Mouse (Mus musculus): ENCODE results near the gene Apobr.

The Apobr gene

DNA sequence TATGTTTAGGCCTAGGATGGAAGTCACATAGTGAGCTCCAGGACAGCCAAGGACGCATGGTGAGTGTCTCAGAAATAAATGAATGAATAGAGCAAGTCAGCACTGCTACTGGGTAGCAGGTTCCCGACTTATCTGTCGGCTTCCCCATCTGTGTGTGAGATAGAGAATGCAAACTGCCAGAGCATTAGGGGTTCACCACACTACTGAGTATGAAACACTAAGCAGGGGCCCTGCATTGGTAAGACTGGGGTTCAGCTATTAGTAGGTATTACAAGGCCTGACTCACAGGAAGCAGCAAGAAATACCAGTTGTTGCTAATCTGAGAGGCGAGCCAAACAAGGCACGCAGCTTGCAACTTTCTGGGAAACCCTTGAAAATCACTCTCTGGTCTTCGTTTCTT, 14.2 kb downstream of the Apobr start:
- no peak for DNase-seq (ENCODE audit: low spot score in 2 of 2)

DNA sequence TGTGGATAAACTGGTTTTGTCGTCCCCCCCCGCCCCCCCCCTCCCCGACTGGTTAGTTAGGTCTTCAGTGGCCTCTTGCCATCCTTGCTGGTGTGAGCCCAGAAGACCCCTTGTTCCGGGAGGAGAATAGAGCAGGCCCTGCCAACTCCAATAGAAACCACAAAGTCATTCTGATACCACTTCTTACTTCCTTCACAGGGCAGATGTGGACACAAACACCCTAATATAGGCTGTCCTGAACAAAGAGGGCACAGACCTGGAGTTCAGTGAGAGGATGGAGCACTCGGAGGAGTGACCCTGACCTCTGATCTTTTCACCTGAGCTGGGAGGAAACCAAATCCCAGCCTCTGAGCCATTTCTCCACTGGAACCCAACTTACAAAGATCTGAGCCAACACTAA, 17.2 kb downstream of the Apobr start:
- DNase-seq (ENCODE audit: low spot score in 2 of 2) = no peak

DNA sequence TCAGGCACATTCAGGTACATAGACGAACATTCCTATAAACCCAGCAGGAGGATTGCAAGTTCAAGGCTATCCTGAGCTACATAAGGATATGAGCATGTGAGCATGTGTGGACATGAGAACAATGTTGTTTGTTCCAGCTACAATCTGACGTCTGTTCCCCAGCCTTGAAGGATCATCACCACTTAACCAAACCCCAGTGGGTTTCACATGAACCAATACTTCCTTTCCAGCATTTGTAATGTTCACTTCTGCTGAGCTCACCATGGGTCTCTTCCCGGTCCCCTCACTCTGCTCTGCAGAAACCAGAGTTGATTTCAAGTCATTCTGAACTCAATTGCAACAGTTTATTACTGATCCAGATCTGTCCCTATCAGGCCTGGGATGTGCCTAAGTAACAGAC, 17.9 kb downstream of the Apobr start:
- no peak for DNase-seq (ENCODE audit: low spot score in 2 of 2)

DNA sequence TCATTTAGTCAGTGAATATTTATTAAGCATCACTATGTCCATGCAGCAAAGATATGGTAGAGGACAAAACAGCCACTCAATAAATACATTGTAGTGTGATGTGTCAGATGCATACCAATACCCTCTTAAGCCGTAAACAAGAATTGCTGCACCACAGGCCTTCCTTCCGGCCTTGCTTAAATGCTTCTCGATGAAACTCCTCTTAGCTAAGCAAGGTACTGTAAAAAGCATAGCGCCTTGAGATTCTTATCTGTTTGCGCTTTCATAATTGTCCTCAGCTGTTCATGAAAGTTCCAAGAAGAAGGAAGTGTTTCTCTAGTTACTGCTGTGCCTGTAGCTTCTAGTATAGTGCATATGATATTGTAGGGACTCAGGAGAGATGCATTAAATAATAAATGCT, 21.9 kb downstream of the Apobr start:
- DNase-seq (ENCODE audit: low spot score in 2 of 2) = no peak

- DNase-seq (ENCODE audit: low spot score in 2 of 2) = no peak
Measured at GRCm38 (mm10) chr7:126607064-126607463, 22.3 kb downstream of the Apobr start.

DNA sequence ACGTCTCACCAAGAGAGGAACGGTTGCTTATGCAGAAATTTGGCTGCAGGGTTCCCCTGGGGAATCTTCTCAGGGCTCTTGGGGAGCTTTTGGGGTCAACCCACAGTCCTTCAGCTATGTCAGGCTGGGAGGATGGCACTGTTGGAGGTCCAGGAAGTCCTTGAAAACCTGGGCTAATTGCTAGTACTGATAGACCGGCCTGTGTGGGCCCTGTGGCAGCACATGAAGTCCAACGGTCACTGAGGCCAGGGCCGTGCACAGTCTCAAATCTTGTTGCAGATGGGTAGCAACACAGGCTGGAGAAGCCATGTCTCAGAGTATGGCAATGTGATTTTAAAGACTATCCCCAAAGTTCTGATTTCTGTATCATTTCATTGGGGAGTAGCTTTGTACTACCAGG, 23.1 kb downstream of the Apobr start:
- DNase-seq (ENCODE audit: low spot score in 2 of 2) = no peak

- DNase-seq (ENCODE audit: low spot score in 2 of 2) = no peak
Measured at GRCm38 (mm10) chr7:126612736-126613135, 28.0 kb downstream of the Apobr start.

GRCm38 (mm10) chr7:126616707-126617106, 32.0 kb downstream of the Apobr start:
- no peak for DNase-seq (ENCODE audit: low spot score in 2 of 2)

DNA sequence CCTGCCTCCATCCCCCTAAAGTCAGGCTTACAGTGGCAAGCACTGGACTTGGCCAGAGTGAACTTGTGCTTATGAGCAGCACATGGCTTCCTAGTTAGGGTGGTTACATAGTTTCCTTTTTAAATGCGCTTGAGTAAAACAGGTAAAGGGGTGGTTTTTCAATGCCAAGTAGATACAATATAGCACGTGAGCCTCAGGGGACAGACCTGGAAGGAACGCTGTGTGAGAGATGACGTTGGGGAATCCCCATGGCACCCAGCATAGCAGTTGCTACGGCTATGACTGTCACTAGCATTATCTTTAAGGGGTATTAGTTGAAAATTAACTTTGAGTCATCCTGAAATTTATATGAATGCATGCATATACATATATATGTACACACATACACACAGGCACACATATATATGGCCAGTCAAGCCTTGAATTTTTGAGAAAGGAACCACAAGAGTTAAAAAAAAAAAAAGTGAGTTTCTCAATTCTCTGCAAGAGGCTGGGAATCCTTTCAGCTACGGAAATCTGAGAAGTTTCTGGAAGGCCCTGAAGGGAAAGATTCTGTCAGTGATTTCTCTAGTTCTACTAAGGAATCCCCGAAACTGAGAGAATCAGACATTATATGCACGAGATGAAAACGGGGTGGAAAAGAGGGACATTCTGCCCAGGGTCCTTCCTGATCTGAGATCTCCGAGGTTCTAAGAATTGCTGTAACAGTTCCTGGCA, 35.0 kb downstream of the Apobr start:
- no peak for DNase-seq (ENCODE audit: low spot score in 2 of 2)

DNA sequence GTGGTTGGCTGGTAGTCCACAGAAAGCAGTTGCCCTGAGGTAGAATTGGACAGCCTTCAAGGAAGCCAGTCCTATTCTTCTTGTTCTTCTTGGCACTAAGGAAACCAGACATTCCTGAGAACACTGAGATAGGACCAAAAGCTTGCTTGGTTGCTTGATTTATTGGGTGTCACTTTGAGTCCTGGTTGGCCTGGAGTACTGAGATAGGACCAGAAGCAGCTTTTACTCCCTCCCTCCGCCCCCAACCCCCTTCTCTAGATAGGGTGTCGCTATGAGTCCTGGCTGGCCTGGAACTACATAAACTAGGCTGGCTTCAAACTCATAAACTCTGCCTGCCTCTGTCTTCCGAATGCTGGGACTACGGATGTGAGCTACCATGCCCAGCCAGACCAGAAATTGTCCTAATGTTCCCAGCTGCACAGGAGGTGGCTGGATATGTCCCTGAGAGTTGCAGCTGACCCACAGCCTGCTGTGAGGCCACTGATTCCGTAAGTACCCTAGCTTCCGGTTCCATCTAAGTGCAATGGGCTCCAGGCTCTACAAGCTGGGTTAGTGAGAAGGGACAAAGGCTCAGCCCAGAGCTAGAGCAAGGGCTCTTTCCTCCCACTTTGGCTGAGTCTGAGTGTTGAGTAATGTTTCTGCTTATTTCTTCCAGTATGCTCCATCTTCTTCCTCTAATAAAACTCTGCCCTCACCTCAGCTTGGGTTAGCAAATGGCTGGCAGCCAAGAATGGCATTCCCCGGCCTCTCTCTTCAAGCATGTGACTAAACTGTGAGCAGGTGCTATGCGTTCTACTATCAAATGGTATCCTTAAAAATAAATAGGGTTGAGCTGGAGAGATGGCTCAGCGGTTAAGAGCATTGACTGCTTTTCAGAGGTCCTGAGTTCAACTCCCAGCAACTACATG, 37.0 kb downstream of the Apobr start:
- DNase-seq (ENCODE audit: low spot score in 2 of 2) = no peak

- no peak for DNase-seq (ENCODE audit: low spot score in 2 of 2)
Measured at GRCm38 (mm10) chr7:126623381-126623780, 38.6 kb downstream of the Apobr start.

GRCm38 (mm10) chr7:126624774-126625173, 40.0 kb downstream of the Apobr start:
- no peak for DNase-seq (ENCODE audit: low spot score in 2 of 2)

DNA sequence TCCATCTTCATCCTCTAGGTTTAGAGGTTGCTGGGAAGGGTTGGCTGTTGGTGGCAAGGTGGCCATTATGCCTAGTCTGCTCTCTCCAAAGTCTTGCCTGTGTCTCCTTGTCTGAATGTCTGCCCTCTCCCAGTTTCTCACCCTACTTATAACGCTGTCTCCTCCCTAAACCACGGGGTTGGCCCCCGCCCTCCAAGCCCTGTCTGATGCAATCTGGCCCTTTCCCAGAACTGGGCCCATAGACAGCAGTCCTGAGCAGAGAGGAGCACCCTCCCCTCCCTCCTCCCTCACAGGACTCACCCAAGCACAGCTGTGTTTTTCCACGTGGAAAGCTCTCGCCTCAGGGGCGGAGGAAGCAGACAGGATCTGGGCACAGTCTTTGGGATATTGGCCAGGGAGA, 40.6 kb downstream of the Apobr start:
- DNase-seq (ENCODE audit: low spot score in 2 of 2) = peak; percentile 22 to 39

- no peak for DNase-seq (ENCODE audit: low spot score in 2 of 2)
Measured at GRCm38 (mm10) chr7:126625807-126626600, 41.3 kb downstream of the Apobr start.

GRCm38 (mm10) chr7:126628111-126628510, 43.4 kb downstream of the Apobr start:
- no peak for DNase-seq (ENCODE audit: low spot score in 2 of 2)

GRCm38 (mm10) chr7:126629915-126630314, 45.2 kb downstream of the Apobr start:
- no peak for DNase-seq (ENCODE audit: low spot score in 2 of 2)

GRCm38 (mm10) chr7:126630824-126631518, 46.2 kb downstream of the Apobr start, which contains the start of gene Nupr1:
Nupr1 (minus strand) TSS chr7:126630861.
- DNase-seq (ENCODE audit: low spot score in 2 of 2) = no peak

GRCm38 (mm10) chr7:126632478-126632877, 47.7 kb downstream of the Apobr start:
- no peak for DNase-seq (ENCODE audit: low spot score in 2 of 2)

DNA sequence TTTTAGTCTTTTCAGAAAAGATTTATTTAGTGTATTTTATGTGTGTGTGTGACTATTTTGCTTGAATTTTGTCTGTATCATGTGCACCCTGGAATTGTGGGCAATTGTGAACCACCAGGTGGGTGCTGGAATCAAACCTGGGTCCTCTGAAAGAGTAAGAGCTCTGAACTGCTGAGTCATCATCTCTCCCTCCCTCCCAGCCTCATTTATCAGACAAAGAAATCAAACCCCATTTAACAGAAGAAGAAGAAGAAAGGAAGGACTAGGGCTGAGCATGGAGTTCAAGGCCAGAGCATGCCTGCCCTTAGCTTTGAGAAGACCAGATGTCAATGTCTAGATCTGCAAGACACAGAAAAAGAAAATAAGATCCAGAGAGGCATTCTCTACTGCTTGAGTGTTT, 50.6 kb downstream of the Apobr start:
- no peak for DNase-seq (ENCODE audit: low spot score in 2 of 2)

- peak in 1 of 2 experiments; percentile 17 for DNase-seq (ENCODE audit: low spot score in 2 of 2)
Measured at GRCm38 (mm10) chr7:126636733-126637520, 52.2 kb downstream of the Apobr start.
